Mouse (Mus musculus) cerebellum, adult 2 months (tissue): ENCODE measurements at regions not wholly inside any gene's neighbourhood (a gene's known extent, or its start where the extent isn't known, plus 50 kb on each side); places are given as distances from the start of the nearest gene placed in this dataset.

Experiments used
- DNase-seq, 2 experiments: peaks; one replicate each; pipeline ENCODE4 v3.0.0; 2021
- H3K27ac ChIP-seq: fragments of 200-500 bp; 2 replicates; pipeline ENCODE4 v1.5.1; 2012; ENCODE audit warnings: low read length, control low read depth, inconsistent platforms; ENCODE audit not compliant: insufficient read depth
- H3K27me3 ChIP-seq: fragments of 200-500 bp; 2 replicates; pipeline ENCODE4 v1.6.1; 2012; ENCODE audit warnings: inconsistent platforms, mild to moderate bottlenecking, low read length, moderate library complexity; ENCODE audit not compliant: control insufficient read depth, insufficient read depth
- H3K4me1 ChIP-seq: fragments of 200-500 bp; 2 replicates; pipeline ENCODE4 v1.6.1; 2011; ENCODE audit warnings: low read length; ENCODE audit not compliant: control insufficient read depth, insufficient read depth
- H3K4me3 ChIP-seq: fragments of 200-500 bp; replicated peaks from 2 replicates; pipeline ENCODE3; 2011; ENCODE audit warnings: mild to moderate bottlenecking, low read depth, low read length, control low read depth; ENCODE audit not compliant: insufficient read depth
- CTCF ChIP-seq: fragments of 200-500 bp; IDR thresholded peaks from 2 replicates; pipeline ENCODE4 v1.5.1; 2011; ENCODE audit warnings: low read depth, mild to moderate bottlenecking, control low read depth, low read length, moderate library complexity, borderline replicate concordance; ENCODE audit not compliant: insufficient read depth
- POLR2A ChIP-seq: fragments of 200-500 bp; IDR thresholded peaks from 2 replicates; pipeline ENCODE4 v1.6.1; 2011; ENCODE audit warnings: low read length, control low read depth, borderline replicate concordance; ENCODE audit not compliant: insufficient read depth
- WGBS: fragments of 180-500 bp; shearing (Covaris S2); methylation state at CpG from one replicate; pipeline ENCODE4 v1.1.7; 2018; 5-methylcytosine and 5-hydroxymethylcytosine counted together

DNA sequence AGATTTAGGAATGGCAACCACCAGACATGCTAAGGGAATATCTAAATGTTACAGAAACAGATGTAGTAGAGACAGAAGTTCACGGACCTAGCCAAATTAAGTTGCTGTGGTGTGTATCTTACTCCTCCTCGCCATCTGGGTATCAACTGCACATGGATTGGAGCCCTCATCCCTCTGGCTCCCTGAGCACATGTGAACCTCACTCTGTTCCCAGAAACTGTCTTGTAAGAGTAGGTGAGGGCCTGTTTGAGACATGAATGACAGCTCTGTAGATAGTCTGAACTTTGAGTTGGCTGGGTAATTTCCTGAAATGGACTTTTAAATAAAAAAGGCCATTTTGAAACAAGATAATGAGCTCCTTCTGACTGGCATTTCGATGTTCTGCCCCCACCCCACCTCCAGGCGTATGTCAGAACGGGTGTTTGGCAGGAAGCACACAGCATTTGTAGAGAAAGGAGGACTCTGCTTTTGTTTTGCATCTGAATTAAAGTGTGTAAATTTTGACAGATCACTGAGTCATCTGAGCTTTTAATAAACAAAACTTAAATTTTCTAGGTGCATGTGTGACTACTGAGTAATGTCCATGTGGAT lies 196.9 kb upstream of the Cep126 start:
- 53% methylated on average over 5 of the region's 5 CpGs for WGBS
- no peak for TF ChIP-seq CTCF
- no peak for TF ChIP-seq POLR2A
- no peaks in the 10 kb centered on the region for H3K4me1 ChIP-seq
- no peaks in the 10 kb centered on the region for H3K27me3 ChIP-seq
- no peak overlapping the region for H3K27ac ChIP-seq
- DNase-seq: no peak
- no peak overlapping the region for H3K4me3 ChIP-seq

DNA sequence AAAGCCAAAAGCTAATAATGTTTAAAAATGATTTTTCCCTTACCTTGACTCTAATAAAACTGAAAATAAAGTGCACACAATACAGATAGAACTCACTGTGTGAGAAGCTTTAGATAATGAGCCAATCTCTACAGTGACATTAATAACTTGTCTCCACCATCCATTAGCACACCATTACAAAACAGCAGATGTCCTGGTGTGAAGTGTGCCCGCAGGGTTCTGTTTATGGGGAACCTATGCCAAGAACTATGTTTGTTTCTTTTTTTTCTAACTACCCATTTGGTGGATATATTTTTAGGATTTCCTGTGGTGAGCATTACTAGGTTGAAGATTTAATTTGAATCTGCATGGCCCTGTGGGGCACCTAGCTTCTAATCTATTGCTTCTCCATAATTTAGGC lies 203.3 kb upstream of the Trpc6 start:
- DNase-seq: peak; percentile 19 to 64
- H3K4me3 ChIP-seq: no peak overlapping the region
- no peaks in the 10 kb centered on the region for H3K27me3 ChIP-seq
- no peak for TF ChIP-seq POLR2A
- no peak for TF ChIP-seq CTCF
- H3K4me1 ChIP-seq: no peaks in the 10 kb centered on the region
- WGBS: 8% methylated on average over 1 of the region's 1 CpGs
- H3K27ac ChIP-seq: no peak overlapping the region

DNA sequence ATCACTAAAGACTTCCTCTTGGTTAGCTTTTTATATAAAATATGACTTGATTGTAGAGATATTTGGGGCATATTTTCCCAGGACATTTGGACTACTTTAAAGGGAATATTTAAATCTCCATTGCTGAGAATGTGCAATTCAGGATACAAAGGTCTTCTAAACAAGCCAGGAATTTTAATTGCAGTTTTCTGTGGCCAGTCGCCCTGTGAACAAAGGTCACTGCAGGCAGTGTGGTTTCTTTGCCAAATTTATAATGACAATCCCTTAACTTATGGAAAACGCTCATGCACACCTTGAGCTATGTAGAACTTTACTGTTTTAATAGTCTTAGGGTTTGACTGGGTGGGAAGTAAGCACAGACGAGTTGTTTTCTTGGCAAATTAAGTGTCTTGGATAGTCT lies 192.9 kb upstream of the Trpc6 start:
- WGBS: 52% methylated on average over 3 of the region's 3 CpGs
- Histone ChIP-seq H3K4me3 (no peak overlapping the region), H3K4me1 (no peaks in the 10 kb centered on the region), H3K27ac (no peak overlapping the region), H3K27me3 (no peaks in the 10 kb centered on the region)
- DNase-seq: no peak
- no peak for TF ChIP-seq CTCF
